Mouse (Mus musculus): ENCODE results near the gene Zcchc7. TPM values are rescaled to one million over a fixed set of nuclear protein-coding genes. Genes with fewer than 3 reads are reported as not detected.
A peak's percentile ranks its signal among the peaks of the same experiment; 100 is the strongest.

Zcchc7 gene
- polyA plus RNA-seq, 1 experiment from 2014 or later: 24.7 TPM

GRCm38 (mm10) chr4:44959220-44959619 lies 203.5 kb downstream of the Zcchc7 start:
- Histone ChIP-seq H3K27ac (no peak overlapping the region), H3K4me3 (no peak overlapping the region), H3K4me1 (no peaks in the 10 kb centered on the region), H3K9me3 (no peaks in the 10 kb centered on the region), H3K27me3 (ENCODE audit: poor library complexity, severe bottlenecking) (no peaks in the 10 kb centered on the region), H3K36me3 (replicated peaks) (no peaks in the 10 kb centered on the region)
- 95% methylated on average over 13 of the region's 13 CpGs for WGBS
- DNase-seq (ENCODE audit: extremely low spot score, low spot score): no peak

DNA sequence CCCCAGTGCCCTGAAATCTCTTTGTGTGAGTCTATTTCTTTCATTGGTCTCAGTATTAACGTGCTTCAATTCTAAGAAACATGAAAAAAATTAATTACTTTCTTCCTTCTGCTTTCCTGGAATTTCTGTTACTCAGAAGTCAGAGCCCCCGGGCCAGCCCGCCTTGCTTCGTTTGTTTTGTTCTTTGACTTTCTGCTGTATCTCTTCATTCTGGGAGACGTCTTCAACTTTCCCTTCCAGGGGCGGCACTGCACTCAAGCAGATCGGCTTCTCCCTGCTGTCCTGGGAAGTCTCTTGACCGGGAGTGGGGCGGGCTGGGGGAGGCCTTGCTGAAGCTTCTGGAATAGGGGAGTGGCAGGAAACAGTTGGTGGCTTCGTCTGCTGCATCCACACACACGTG lies 207.5 kb downstream of the Zcchc7 start:
- WGBS: 79% methylated on average over 11 of the region's 11 CpGs
- no peak overlapping the region for H3K27ac ChIP-seq
- H3K4me1 ChIP-seq: no peaks in the 10 kb centered on the region
- H3K4me3 ChIP-seq: no peak overlapping the region
- no peaks in the 10 kb centered on the region for H3K27me3 ChIP-seq (ENCODE audit: poor library complexity, severe bottlenecking)
- no peaks in the 10 kb centered on the region for H3K9me3 ChIP-seq
- DNase-seq (ENCODE audit: extremely low spot score, low spot score): no peak
- H3K36me3 ChIP-seq (replicated peaks): no peaks in the 10 kb centered on the region

GRCm38 (mm10) chr4:44965175-44965574 lies 209.5 kb downstream of the Zcchc7 start:
- Histone ChIP-seq H3K36me3 (replicated peaks) (no peaks in the 10 kb centered on the region), H3K4me1 (no peaks in the 10 kb centered on the region), H3K9me3 (no peaks in the 10 kb centered on the region), H3K27me3 (ENCODE audit: poor library complexity, severe bottlenecking) (no peaks in the 10 kb centered on the region), H3K27ac (no peak overlapping the region), H3K4me3 (no peak overlapping the region)
- DNase-seq (ENCODE audit: extremely low spot score, low spot score): no peak
- WGBS: 87% methylated on average over 2 of the region's 2 CpGs

DNA sequence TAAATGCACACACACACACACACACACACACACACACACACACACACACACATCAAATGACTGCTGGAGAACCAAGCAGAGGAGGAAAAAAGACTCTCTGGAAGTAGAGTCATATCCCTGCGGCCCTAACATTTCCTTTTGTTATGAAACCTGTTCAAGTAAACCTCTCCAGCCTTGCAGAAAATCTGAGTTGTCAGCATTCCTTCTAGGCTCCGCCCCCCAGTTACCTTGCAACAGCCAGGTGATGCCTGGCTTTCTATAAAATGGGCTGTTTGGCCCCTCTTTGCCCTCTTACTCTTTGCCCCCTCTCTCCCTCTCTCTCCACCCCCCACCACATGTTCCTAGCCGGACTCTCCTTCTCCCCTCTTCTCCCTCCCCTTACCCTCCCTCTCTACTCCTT lies 210.1 kb downstream of the Zcchc7 start:
- no peak overlapping the region for H3K27ac ChIP-seq
- no peaks in the 10 kb centered on the region for H3K27me3 ChIP-seq (ENCODE audit: poor library complexity, severe bottlenecking)
- H3K4me1 ChIP-seq: peaks cover 1% of the 10 kb centered on the region; the same call in 1 of the 2 replicates
- DNase-seq (ENCODE audit: extremely low spot score, low spot score): no peak
- 88% methylated on average over 3 of the region's 3 CpGs for WGBS
- no peaks in the 10 kb centered on the region for H3K36me3 ChIP-seq (replicated peaks)
- H3K4me3 ChIP-seq: no peak overlapping the region
- no peaks in the 10 kb centered on the region for H3K9me3 ChIP-seq

DNA sequence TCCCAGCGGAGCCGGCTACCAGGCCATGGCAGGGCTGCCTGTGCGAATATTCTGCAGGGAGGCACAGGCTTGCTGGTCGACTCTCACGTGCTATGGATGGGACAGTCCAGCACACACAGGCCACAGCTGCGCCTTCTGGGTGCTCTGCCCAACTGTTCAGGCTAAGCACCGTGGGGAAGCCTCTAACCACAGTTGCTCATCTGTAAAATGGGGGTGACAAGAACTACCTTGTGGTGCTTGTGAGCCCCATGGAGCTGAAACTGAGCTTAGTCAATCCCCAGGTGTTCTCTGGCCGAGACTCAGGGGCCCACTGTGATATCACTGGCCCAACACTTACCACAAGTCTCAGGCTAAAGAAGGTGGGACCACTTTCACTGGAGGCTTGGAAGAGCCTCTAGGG lies 211.7 kb downstream of the Zcchc7 start:
- Histone ChIP-seq H3K4me3 (no peak overlapping the region), H3K9me3 (no peaks in the 10 kb centered on the region), H3K4me1 (peaks cover 5% of the 10 kb centered on the region; the same call in 1 of the 2 replicates), H3K27ac (no peak overlapping the region), H3K27me3 (ENCODE audit: poor library complexity, severe bottlenecking) (no peaks in the 10 kb centered on the region), H3K36me3 (replicated peaks) (no peaks in the 10 kb centered on the region)
- DNase-seq (ENCODE audit: extremely low spot score, low spot score): no peak
- WGBS: 85% methylated on average over 8 of the region's 8 CpGs

DNA sequence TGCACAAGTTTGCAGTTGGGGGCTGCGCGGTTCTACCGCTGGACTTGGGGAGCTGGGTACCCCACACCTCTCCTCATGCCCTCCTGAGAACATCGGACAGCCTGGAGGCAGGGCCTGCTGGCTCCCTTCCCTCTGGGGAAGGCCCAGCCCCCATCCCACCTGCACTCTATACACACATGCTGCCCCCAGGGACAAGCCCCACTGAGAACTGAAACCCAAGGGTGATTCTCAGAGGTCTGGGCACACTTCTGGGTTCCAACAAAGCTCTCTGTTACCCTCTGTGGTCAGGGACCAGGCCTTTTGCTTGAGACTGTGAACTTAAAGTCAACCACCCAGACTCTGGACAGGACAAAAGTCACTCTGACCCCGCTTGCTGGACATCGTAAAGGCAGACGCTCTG lies 214.4 kb downstream of the Zcchc7 start:
- H3K4me1 ChIP-seq: peaks cover 14% of the 10 kb centered on the region
- 96% methylated on average over 7 of the region's 7 CpGs for WGBS
- DNase-seq (ENCODE audit: extremely low spot score, low spot score): no peak

GRCm38 (mm10) chr4:44970612-44971110 lies 215.0 kb downstream of the Zcchc7 start:
- Histone ChIP-seq H3K9me3 (no peaks in the 10 kb centered on the region), H3K36me3 (replicated peaks) (no peaks in the 10 kb centered on the region), H3K27me3 (ENCODE audit: poor library complexity, severe bottlenecking) (no peaks in the 10 kb centered on the region), H3K4me1 (peaks cover 14% of the 10 kb centered on the region), H3K27ac (no peak overlapping the region), H3K4me3 (no peak overlapping the region)
- DNase-seq (ENCODE audit: extremely low spot score, low spot score): peak; percentile 66
- 27% methylated on average over 10 of the region's 10 CpGs for WGBS

More for the DNA sequence above, 214.4 kb downstream of the Zcchc7 start:
- no peaks in the 10 kb centered on the region for H3K27me3 ChIP-seq (ENCODE audit: poor library complexity, severe bottlenecking)
- no peak overlapping the region for H3K4me3 ChIP-seq
- H3K27ac ChIP-seq: no peak overlapping the region
- no peaks in the 10 kb centered on the region for H3K36me3 ChIP-seq (replicated peaks)
- H3K9me3 ChIP-seq: no peaks in the 10 kb centered on the region

DNA sequence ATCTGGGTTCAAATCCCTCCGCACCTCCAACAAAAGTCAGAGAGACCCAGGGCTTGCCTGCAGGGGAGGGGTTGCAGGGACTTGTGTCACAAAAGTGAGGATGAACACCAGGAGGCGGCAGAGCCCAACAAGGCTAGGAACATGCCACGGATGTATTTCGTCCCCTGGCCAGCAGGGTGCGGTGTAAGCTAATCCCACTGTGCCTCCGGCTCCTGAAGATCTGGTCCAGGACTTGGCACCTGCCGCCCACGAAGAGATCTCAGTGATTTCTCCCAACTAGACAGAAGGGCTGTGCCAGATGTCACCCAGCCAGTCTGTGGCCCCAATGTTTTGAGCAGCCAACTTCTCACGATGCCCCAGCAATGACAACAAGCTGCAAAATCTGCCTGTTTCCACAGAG lies 217.8 kb downstream of the Zcchc7 start:
- Histone ChIP-seq H3K27me3 (ENCODE audit: poor library complexity, severe bottlenecking) (no peaks in the 10 kb centered on the region), H3K36me3 (replicated peaks) (no peaks in the 10 kb centered on the region), H3K27ac (peak overlapping the region; percentile 68), H3K4me3 (peak overlapping the region; percentile 34), H3K9me3 (no peaks in the 10 kb centered on the region), H3K4me1 (peaks cover 14% of the 10 kb centered on the region)
- WGBS: 14% methylated on average over 9 of the region's 9 CpGs
- DNase-seq (ENCODE audit: extremely low spot score, low spot score): peak; percentile 82

DNA sequence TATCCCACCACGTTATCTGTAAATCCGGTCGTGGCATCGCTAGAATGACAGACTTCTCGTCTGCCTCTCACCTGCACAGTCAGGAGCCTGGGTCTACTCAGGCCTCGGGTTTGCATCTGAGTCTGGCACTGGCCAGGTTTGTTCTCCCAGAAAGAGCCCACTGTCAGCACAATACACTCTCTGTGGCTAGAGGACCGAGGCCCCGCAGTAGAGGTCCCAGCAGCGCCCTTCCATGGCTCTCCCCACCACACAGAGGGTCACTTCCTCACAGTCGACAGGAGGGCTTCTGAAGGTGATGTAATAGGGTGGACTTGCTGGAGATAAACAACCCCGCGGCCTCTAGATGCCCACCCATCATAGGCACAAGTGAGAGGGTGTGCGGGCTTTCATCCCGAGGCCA lies 218.2 kb downstream of the Zcchc7 start:
- Histone ChIP-seq H3K36me3 (replicated peaks) (no peaks in the 10 kb centered on the region), H3K9me3 (no peaks in the 10 kb centered on the region), H3K4me1 (peaks cover 14% of the 10 kb centered on the region), H3K4me3 (peak overlapping the region; percentile 34), H3K27ac (peak overlapping the region; percentile 68), H3K27me3 (ENCODE audit: poor library complexity, severe bottlenecking) (no peaks in the 10 kb centered on the region)
- WGBS: 59% methylated on average over 14 of the region's 14 CpGs
- no peak for DNase-seq (ENCODE audit: extremely low spot score, low spot score)

GRCm38 (mm10) chr4:44974331-44974730 lies 218.7 kb downstream of the Zcchc7 start:
- DNase-seq (ENCODE audit: extremely low spot score, low spot score): no peak
- Histone ChIP-seq H3K27ac (peak overlapping the region; percentile 68; the same call in 1 of the 2 replicates), H3K36me3 (replicated peaks) (no peaks in the 10 kb centered on the region), H3K27me3 (ENCODE audit: poor library complexity, severe bottlenecking) (no peaks in the 10 kb centered on the region), H3K9me3 (no peaks in the 10 kb centered on the region), H3K4me3 (no peak overlapping the region), H3K4me1 (peaks cover 14% of the 10 kb centered on the region)
- WGBS: 79% methylated on average over 8 of the region's 8 CpGs

DNA sequence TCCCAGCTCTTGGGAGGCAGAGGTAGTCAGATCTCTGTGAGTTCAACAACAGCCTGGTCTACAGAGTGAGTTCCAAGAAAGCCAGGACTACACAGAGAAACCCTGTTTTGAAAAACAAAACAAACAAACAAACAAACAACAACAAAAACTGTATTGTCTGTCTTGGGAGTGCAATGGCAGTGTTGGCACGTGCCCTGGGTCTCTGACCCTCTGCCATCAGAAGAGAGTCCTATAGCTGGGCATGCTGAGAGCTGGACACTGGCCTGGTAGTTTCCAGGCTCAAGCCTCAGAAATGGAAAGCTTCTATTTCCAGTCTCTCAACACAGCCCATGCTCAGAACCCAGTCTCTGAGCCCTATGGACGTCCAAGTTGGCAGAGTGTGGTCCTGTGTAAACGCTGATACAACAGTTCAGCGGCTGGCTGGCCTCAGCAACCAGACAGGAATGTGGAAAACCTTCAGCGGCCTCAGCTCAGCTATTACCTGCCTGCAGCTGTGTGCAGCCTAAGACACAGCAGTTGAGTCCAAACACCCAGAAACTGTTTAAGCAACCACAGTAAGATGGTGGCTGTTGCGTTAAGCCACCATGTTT lies 220.4 kb downstream of the Zcchc7 start:
- peaks cover 17% of the 10 kb centered on the region for H3K4me1 ChIP-seq
- no peak overlapping the region for H3K4me3 ChIP-seq
- H3K27me3 ChIP-seq (ENCODE audit: poor library complexity, severe bottlenecking): no peaks in the 10 kb centered on the region
- H3K9me3 ChIP-seq: no peaks in the 10 kb centered on the region
- no peak overlapping the region for H3K27ac ChIP-seq
- WGBS: 82% methylated on average over 6 of the region's 6 CpGs
- H3K36me3 ChIP-seq (replicated peaks): no peaks in the 10 kb centered on the region
- DNase-seq (ENCODE audit: extremely low spot score, low spot score): no peak

DNA sequence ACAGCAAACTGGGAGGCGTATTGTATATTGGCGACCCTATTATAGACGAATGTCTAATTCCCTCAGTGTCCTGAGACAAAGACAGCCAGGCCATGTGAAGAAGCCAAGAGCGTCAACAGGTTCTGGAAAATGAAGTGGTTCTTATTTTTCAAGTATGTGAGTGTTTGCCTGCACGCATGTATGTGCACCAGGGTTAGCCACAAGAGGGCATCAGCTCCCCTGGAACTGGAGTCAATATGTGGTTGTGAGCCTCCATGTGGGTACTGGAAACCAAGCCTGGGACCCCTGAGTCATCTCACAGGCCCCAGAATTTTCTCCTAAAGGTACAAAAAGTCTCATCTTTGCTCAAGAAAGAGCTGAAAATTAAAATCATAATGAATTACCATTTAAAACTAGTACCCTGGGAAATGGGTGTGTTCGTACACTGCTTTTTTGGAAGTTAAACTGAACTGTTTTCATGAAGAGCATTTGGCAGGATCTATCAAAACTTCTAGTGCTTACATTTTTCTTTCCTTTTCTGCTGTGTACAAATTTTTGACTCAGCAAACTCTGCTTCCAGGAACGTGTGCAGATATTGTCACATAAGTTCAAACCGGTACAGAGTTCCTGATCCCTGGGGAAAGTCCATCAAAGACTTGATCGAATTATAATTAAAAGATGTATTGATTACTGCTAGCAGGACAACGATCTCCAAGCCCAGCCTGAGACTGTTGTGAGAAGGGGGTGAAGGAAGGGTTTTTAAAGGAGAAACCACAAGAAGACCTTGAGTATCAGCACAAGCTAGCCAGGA lies 221.4 kb downstream of the Zcchc7 start:
- no peak for DNase-seq (ENCODE audit: extremely low spot score, low spot score)
- no peaks in the 10 kb centered on the region for H3K27me3 ChIP-seq (ENCODE audit: poor library complexity, severe bottlenecking)
- 92% methylated on average over 10 of the region's 10 CpGs for WGBS
- peaks cover 26% of the 10 kb centered on the region for H3K4me1 ChIP-seq
- H3K4me3 ChIP-seq: no peak overlapping the region
- no peak overlapping the region for H3K27ac ChIP-seq
- H3K9me3 ChIP-seq: no peaks in the 10 kb centered on the region
- H3K36me3 ChIP-seq (replicated peaks): no peaks in the 10 kb centered on the region

- no peaks in the 10 kb centered on the region for H3K9me3 ChIP-seq
- no peak for DNase-seq (ENCODE audit: extremely low spot score, low spot score)
- WGBS: 83% methylated on average over 5 of the region's 5 CpGs
- peaks cover 37% of the 10 kb centered on the region for H3K4me1 ChIP-seq
- H3K4me3 ChIP-seq: no peak overlapping the region
- H3K36me3 ChIP-seq (replicated peaks): no peaks in the 10 kb centered on the region
- no peaks in the 10 kb centered on the region for H3K27me3 ChIP-seq (ENCODE audit: poor library complexity, severe bottlenecking)
- no peak overlapping the region for H3K27ac ChIP-seq
Measured at GRCm38 (mm10) chr4:44978175-44978574, 222.5 kb downstream of the Zcchc7 start.
